Mouse (Mus musculus) C2C12 (cell line): Measurements from ENCODE around the gene Cdyl. TPM values are rescaled to one million over a fixed set of nuclear protein-coding genes. Genes with fewer than 3 reads are reported as not detected.

Experiments
- H3K27me3 ChIP-seq: one replicate; pipeline ENCODE4 v1.6.1; 2011; ENCODE audit not compliant: control insufficient read depth, insufficient read depth, insufficient read length
- H3K36me3 ChIP-seq: one replicate; pipeline ENCODE4 v1.6.1; 2011; ENCODE audit not compliant: control insufficient read depth, insufficient read depth
- H3K4me3 ChIP-seq: one replicate; pipeline ENCODE4 v1.5.1; 2011; ENCODE audit warnings: mild to moderate bottlenecking, control low read depth; ENCODE audit not compliant: poor library complexity, insufficient read depth, severe bottlenecking
- H3K79me2 ChIP-seq: one replicate; pipeline ENCODE4 v1.6.1; 2011; ENCODE audit not compliant: control insufficient read depth, insufficient read depth
- H3K79me3 ChIP-seq: one replicate; pipeline ENCODE4 v1.6.1; 2011; ENCODE audit warnings: low read depth, control low read depth
- H3ac ChIP-seq: one replicate; pipeline ENCODE3; 2011; ENCODE audit warnings: low read depth; ENCODE audit not compliant: control insufficient read depth, insufficient read length
- CEBPB ChIP-seq: IDR thresholded peaks from one replicate; pipeline ENCODE4 v1.6.1; 2011; ENCODE audit warnings: low read depth, mild to moderate bottlenecking, control low read depth, moderate library complexity
- CTCF ChIP-seq: IDR thresholded peaks from one replicate; pipeline ENCODE4 v1.5.1; 2011; ENCODE audit not compliant: control insufficient read depth, insufficient read depth, insufficient read length
- FOSL1 ChIP-seq: IDR thresholded peaks from one replicate; pipeline ENCODE4 v1.8.0; 2011; ENCODE audit warnings: mild to moderate bottlenecking, low read length; ENCODE audit not compliant: poor library complexity, insufficient read depth, severe bottlenecking
- MAX ChIP-seq: IDR thresholded peaks from one replicate; pipeline ENCODE4 v1.6.1; 2011; ENCODE audit warnings: mild to moderate bottlenecking, control low read depth
- MYOD1 ChIP-seq: IDR thresholded peaks from one replicate; pipeline ENCODE4 v1.6.1; 2011; ENCODE audit warnings: low read depth; ENCODE audit not compliant: control insufficient read depth, insufficient read length
- MYOG ChIP-seq: IDR thresholded peaks from one replicate; pipeline ENCODE4 v1.6.1; 2011; ENCODE audit not compliant: control insufficient read depth, insufficient read length; ENCODE audit errors: extremely low read depth
- USF1 ChIP-seq: IDR thresholded peaks from one replicate; pipeline ENCODE4 v1.6.1; 2011; ENCODE audit warnings: low read depth, mild to moderate bottlenecking, control low read depth, moderate library complexity
- polyA plus RNA-seq: library from polyadenylated mRNA; unstranded; fragments of >200 nt; fragmentation: generic; extraction: Trizol; gene quantifications from one replicate; pipeline ENCODE4 v1.2.1, GENCODE M21; 2012; ENCODE audit warnings: missing spikeins

Gene Cdyl
- polyA plus RNA-seq, 1 experiment, result 5.2 TPM

DNA sequence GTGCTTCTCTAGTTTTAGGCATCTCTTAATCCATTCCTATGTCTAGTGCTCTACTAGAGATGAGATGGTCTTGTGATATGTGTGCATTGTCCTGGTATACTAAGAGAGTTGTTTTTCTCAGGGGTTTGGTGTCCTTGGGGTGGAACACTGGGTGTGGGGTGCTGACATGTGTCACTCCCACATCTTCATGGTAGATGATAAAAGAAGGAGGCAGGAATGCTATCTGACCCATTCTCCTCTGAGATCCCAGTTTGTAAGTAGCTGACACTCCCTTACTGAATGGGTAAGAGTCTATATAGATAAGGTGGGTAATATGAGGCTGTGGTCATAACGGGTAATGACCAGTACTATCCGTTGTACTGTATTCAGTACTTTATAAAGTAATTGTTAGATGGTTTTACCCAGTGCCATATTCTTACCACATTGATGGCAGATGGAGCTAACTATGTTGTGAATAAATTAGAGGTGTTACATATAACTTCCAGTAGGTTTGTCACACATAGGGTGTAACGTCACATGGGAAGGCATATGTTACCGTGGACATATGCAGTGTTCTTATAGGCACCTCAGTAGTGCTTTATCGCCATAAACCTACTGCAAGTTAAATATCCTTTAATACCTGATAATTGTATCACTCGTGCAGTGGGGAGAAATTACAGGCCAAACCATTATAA is 127.2 kb downstream of the Cdyl start:
- peaks cover 29% of the 10 kb centered on the region for H3K79me3 ChIP-seq
- H3K79me2 ChIP-seq, result peaks cover 60% of the 10 kb centered on the region
- H3K36me3 ChIP-seq, result no peaks in the 10 kb centered on the region
- no peaks in the 10 kb centered on the region for H3K27me3 ChIP-seq
- no peak overlapping the region for H3ac ChIP-seq
- no peak overlapping the region for H3K4me3 ChIP-seq
- TF ChIP-seq USF1 (no peak), CTCF (no peak), MYOD1 (no peak), MYOG (no peak), CEBPB (no peak), FOSL1 (no peak), MAX (no peak)

DNA sequence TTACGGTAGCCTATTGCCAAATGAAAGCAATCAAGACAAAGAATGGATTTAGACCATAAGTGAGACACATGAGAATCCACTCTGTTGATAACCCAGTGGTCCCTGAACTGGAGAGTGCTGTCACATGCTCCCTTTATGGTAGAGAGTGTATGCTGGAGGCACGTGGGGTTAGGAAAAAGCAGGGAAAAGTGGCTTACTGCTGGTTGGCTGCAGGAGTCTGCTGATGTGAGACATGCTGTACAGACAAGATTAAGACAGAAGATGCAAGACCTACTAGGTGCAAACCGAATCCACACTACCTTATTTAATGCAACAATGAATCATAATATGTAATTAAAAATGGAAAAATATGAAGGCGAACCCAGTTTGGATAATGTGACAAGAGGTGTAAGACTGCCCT is 129.9 kb downstream of the Cdyl start:
- Histone ChIP-seq H3ac (no peak overlapping the region), H3K79me2 (peaks cover 42% of the 10 kb centered on the region), H3K4me3 (no peak overlapping the region), H3K79me3 (peaks cover 29% of the 10 kb centered on the region), H3K27me3 (no peaks in the 10 kb centered on the region), H3K36me3 (no peaks in the 10 kb centered on the region)
- TF ChIP-seq CTCF (no peak), FOSL1 (no peak), MYOD1 (no peak), MYOG (no peak), CEBPB (no peak), MAX (no peak)

GRCm38 (mm10) chr13:35790431-35790830 is 130.8 kb downstream of the Cdyl start:
- TF ChIP-seq MAX, result no peak
- TF ChIP-seq CTCF, result no peak
- TF ChIP-seq FOSL1, result no peak
- TF ChIP-seq MYOD1, result no peak
- no peak for TF ChIP-seq CEBPB
- TF ChIP-seq USF1, result no peak
- no peak for TF ChIP-seq MYOG
- no peak overlapping the region for H3K4me3 ChIP-seq
- H3ac ChIP-seq, result no peak overlapping the region
- H3K27me3 ChIP-seq, result no peaks in the 10 kb centered on the region
- no peaks in the 10 kb centered on the region for H3K36me3 ChIP-seq
- H3K79me3 ChIP-seq, result peaks cover 26% of the 10 kb centered on the region
- peaks cover 35% of the 10 kb centered on the region for H3K79me2 ChIP-seq

DNA sequence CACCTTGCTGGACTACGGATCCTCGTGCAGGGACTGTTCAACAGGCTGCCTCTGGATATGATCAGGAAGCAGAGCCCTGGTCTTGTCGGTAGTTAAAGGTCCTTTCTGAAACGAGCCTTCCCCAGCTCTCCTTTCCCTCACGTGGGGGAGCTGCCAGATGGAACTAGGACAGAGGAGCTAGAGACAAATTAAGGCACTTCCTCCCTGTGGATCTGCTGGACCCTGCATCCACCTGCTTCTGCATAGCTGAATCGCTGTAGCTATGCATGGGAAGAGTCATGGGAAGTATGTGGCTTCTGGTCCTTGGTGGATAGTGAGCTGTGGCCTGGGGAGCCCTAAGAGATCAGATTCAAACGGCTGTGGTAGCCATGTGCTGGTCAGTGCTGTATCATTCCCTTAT is 134.7 kb downstream of the Cdyl start:
- Histone ChIP-seq H3K79me3 (peaks cover 25% of the 10 kb centered on the region), H3K36me3 (no peaks in the 10 kb centered on the region)
- TF ChIP-seq USF1 (no peak), CTCF (no peak), CEBPB (no peak), MYOG (no peak), FOSL1 (no peak), MYOD1 (no peak), MAX (no peak)

DNA sequence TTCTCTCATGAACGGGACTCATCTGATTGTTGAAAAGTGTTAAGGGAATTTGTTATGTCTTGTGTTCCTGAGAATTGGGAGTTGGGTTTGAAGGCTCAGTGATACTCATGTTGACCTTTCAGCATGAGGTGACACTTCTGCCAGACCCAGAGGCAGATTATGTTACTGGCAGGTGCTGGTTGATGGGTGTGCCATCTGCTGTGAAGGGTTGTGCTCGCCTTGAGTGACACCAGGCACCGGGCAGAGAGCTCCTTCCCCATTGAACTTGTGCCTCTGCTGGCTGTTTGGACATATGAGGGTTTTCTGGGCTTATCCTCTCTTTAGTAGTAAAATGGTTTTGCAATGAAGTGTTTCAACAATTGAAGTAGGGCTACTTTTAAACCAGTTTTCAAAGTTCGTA is 135.1 kb downstream of the Cdyl start:
- Histone ChIP-seq H3K27me3 (no peaks in the 10 kb centered on the region), H3K79me2 (peaks cover 30% of the 10 kb centered on the region), H3K36me3 (no peaks in the 10 kb centered on the region), H3K79me3 (peaks cover 25% of the 10 kb centered on the region), H3K4me3 (no peak overlapping the region), H3ac (no peak overlapping the region)
- TF ChIP-seq MYOG, result no peak
- TF ChIP-seq MAX, result no peak

More for the DNA sequence above, 134.7 kb downstream of the Cdyl start:
- Histone ChIP-seq H3K27me3 (no peaks in the 10 kb centered on the region), H3K4me3 (no peak overlapping the region), H3K79me2 (peaks cover 30% of the 10 kb centered on the region), H3ac (no peak overlapping the region)

DNA sequence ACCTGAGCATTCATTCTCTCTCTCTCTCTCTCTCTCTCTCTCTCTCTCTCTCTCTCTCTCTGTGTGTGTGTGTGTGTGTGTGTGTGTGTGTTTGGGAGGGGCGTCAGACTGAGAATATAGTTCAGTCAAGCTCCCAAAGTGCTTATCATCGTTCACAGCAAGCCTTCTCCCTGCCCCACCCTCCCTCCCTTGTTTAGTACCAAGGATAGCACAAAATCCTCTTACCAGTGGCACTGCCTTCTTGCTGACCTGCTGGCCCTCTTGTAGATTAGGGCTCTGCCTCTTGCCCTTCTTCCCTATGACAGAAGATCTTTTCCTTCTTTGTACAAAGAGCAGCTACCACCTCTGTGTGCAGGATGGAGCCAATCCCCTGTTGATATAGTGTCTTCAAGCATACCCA is 136.3 kb downstream of the Cdyl start:
- H3K79me3 ChIP-seq, result peaks cover 21% of the 10 kb centered on the region
- H3K36me3 ChIP-seq, result no peaks in the 10 kb centered on the region
- H3K4me3 ChIP-seq, result no peak overlapping the region
- H3K27me3 ChIP-seq, result no peaks in the 10 kb centered on the region
- no peak overlapping the region for H3ac ChIP-seq
- H3K79me2 ChIP-seq, result peaks cover 24% of the 10 kb centered on the region
- TF ChIP-seq MYOG, result no peak
- no peak for TF ChIP-seq CTCF
- no peak for TF ChIP-seq CEBPB
- TF ChIP-seq FOSL1, result no peak
